Mouse (Mus musculus) kidney, embryonic 14.5 days (tissue): Measurements from ENCODE around the gene Arpc2. TPM values are rescaled to one million over a fixed set of nuclear protein-coding genes. Genes with fewer than 3 reads are reported as not detected.

Experiments
- ATAC-seq: fragments of 200-750 bp; cut with Nextera tagmentation; 2 replicates; pipeline ENCODE4 v1.8.0; 2017; ENCODE audit warnings: moderate number of reproducible peaks, mild to moderate bottlenecking, moderate TSS enrichment, moderate library complexity; ENCODE audit not compliant: low FRiP score, low TSS enrichment
- H3K27ac ChIP-seq: fragments of 300-500 bp; sonication (generic); 2 replicates; pipeline ENCODE4 v1.5.1; 2014; ENCODE audit warnings: low read depth, mild to moderate bottlenecking, low read length, moderate library complexity, mixed read lengths
- H3K27me3 ChIP-seq: fragments of 300-500 bp; sonication (generic); 2 replicates; pipeline ENCODE4 v1.6.1; 2014; ENCODE audit warnings: mild to moderate bottlenecking, low read length; ENCODE audit not compliant: control insufficient read depth, insufficient read depth
- H3K36me3 ChIP-seq: fragments of 300-500 bp; sonication (generic); 2 replicates; pipeline ENCODE4 v1.6.1; 2014; ENCODE audit warnings: low read length, mixed read lengths; ENCODE audit not compliant: control insufficient read depth, insufficient read depth
- H3K4me1 ChIP-seq: fragments of 300-500 bp; sonication (generic); 2 replicates; pipeline ENCODE4 v1.6.1; 2014; ENCODE audit warnings: low read length, mixed read lengths; ENCODE audit not compliant: control insufficient read depth, insufficient read depth
- H3K4me2 ChIP-seq: fragments of 300-500 bp; sonication (generic); replicated peaks from 2 replicates; pipeline ENCODE4 v1.6.1; 2014; ENCODE audit warnings: low read depth, mild to moderate bottlenecking, low read length
- H3K4me3 ChIP-seq: fragments of 300-500 bp; sonication (generic); 2 replicates; pipeline ENCODE4 v1.5.1; 2014; ENCODE audit warnings: mild to moderate bottlenecking, low read length
- H3K9ac ChIP-seq: fragments of 300-500 bp; sonication (generic); 2 replicates; pipeline ENCODE4 v1.6.1; 2014; ENCODE audit warnings: low read depth, mild to moderate bottlenecking, low read length, moderate library complexity
- H3K9me3 ChIP-seq: fragments of 300-500 bp; sonication (generic); 2 replicates; pipeline ENCODE4 v1.6.1; 2016; ENCODE audit warnings: low read length; ENCODE audit not compliant: control insufficient read depth
- WGBS: fragments of 180-500 bp; shearing (Covaris S2); extraction: QIAGEN DNeasy Blood & Tissue Kit; methylation state at CpG from one replicate; pipeline ENCODE4 v1.1.7; 2014; 5-methylcytosine and 5-hydroxymethylcytosine counted together
- polyA plus RNA-seq: library from polyadenylated mRNA; unstranded; fragments of >200 nt; fragmentation: Nextera tagmentation; extraction: Ambion mirVana; gene quantifications from 2 replicates; pipeline ENCODE4 v1.2.1, GENCODE M21; 2014

Arpc2 gene
- polyA plus RNA-seq, 1 experiment from 2014 or later, result 378 TPM

GRCm38 (mm10) chr1:74230992-74231391 lies 4.9 kb upstream of the Arpc2 start:
- Histone ChIP-seq H3K9me3 (no peaks in the 10 kb centered on the region), H3K4me3 (no peak overlapping the region), H3K27ac (no peak overlapping the region), H3K9ac (no peak overlapping the region), H3K4me2 (no peak overlapping the region), H3K4me1 (no peaks in the 10 kb centered on the region), H3K27me3 (no peaks in the 10 kb centered on the region), H3K36me3 (no peaks in the 10 kb centered on the region)
- no peak for ATAC-seq
- 60% methylated on average over 1 of the region's 1 CpGs for WGBS

GRCm38 (mm10) chr1:74236590-74237317 lies 870 bp downstream of the Arpc2 start:
- ATAC-seq, result peak; percentile 43; the same call in 1 of the 2 replicates

GRCm38 (mm10) chr1:74237671-74238070 lies 1.8 kb downstream of the Arpc2 start:
- H3K36me3 ChIP-seq, result no peaks in the 10 kb centered on the region
- ATAC-seq, result no peak
- WGBS, result 29% methylated on average over 5 of the region's 5 CpGs
- H3K4me3 ChIP-seq, result peak overlapping the region; percentile 87
- H3K27ac ChIP-seq, result no peak overlapping the region
- H3K4me2 ChIP-seq, result peak overlapping the region; percentile 75
- H3K27me3 ChIP-seq, result no peaks in the 10 kb centered on the region
- peak overlapping the region; percentile 92 for H3K9ac ChIP-seq
- peaks cover 34% of the 10 kb centered on the region for H3K4me1 ChIP-seq
- no peaks in the 10 kb centered on the region for H3K9me3 ChIP-seq

More at GRCm38 (mm10) chr1:74236590-74237317, 870 bp downstream of the Arpc2 start:
- peak overlapping the region; percentile 79 for H3K27ac ChIP-seq
- peak overlapping the region; percentile 75 for H3K4me2 ChIP-seq
- peak overlapping the region; percentile 92 for H3K9ac ChIP-seq
- H3K9me3 ChIP-seq, result no peaks in the 10 kb centered on the region
- H3K4me1 ChIP-seq, result peaks cover 34% of the 10 kb centered on the region
- H3K4me3 ChIP-seq, result peak overlapping the region; percentile 87
- under 1% methylated on average over 55 of the region's 57 CpGs for WGBS
- H3K27me3 ChIP-seq, result no peaks in the 10 kb centered on the region
- no peaks in the 10 kb centered on the region for H3K36me3 ChIP-seq

- Histone ChIP-seq H3K4me2 (peak overlapping the region; percentile 75), H3K9ac (peak overlapping the region; percentile 92), H3K27me3 (no peaks in the 10 kb centered on the region), H3K4me1 (peaks cover 34% of the 10 kb centered on the region), H3K36me3 (no peaks in the 10 kb centered on the region), H3K4me3 (peak overlapping the region; percentile 87), H3K9me3 (no peaks in the 10 kb centered on the region), H3K27ac (no peak overlapping the region)
- ATAC-seq, result no peak
- WGBS, result 60% methylated on average over 1 of the region's 1 CpGs
Measured at GRCm38 (mm10) chr1:74238136-74238535, 2.3 kb downstream of the Arpc2 start.

- no peak overlapping the region; the same call in 1 of the 2 replicates for H3K27ac ChIP-seq
- 66% methylated on average over 7 of the region's 7 CpGs for WGBS
- no peaks in the 10 kb centered on the region for H3K27me3 ChIP-seq
- ATAC-seq, result no peak
- peak overlapping the region; percentile 28; the same call in 1 of the 2 replicates for H3K9ac ChIP-seq
- H3K4me1 ChIP-seq, result peaks cover 34% of the 10 kb centered on the region
- peak overlapping the region; percentile 75 for H3K4me2 ChIP-seq
- H3K9me3 ChIP-seq, result no peaks in the 10 kb centered on the region
- peak overlapping the region; percentile 13; the same call in 1 of the 2 replicates for H3K4me3 ChIP-seq
- no peaks in the 10 kb centered on the region for H3K36me3 ChIP-seq
Measured at GRCm38 (mm10) chr1:74239162-74239561, 3.3 kb downstream of the Arpc2 start.

- 57% methylated on average over 11 of the region's 11 CpGs for WGBS
- Histone ChIP-seq H3K4me1 (peaks cover 34% of the 10 kb centered on the region), H3K4me2 (peak overlapping the region; percentile 75), H3K4me3 (peak overlapping the region; percentile 13; the same call in 1 of the 2 replicates), H3K9me3 (no peaks in the 10 kb centered on the region), H3K9ac (no peak overlapping the region), H3K27ac (no peak overlapping the region; the same call in 1 of the 2 replicates), H3K36me3 (no peaks in the 10 kb centered on the region), H3K27me3 (no peaks in the 10 kb centered on the region)
- ATAC-seq, result no peak
Measured at GRCm38 (mm10) chr1:74239618-74240017, 3.7 kb downstream of the Arpc2 start.

- Histone ChIP-seq H3K9ac (no peak overlapping the region; the same call in 1 of the 2 replicates), H3K27ac (peak overlapping the region; percentile 30; the same call in 1 of the 2 replicates), H3K4me2 (no peak overlapping the region; the same call in 1 of the 2 replicates), H3K4me3 (no peak overlapping the region), H3K9me3 (no peaks in the 10 kb centered on the region), H3K4me1 (peaks cover 34% of the 10 kb centered on the region), H3K36me3 (no peaks in the 10 kb centered on the region), H3K27me3 (no peaks in the 10 kb centered on the region)
- WGBS, result 26% methylated on average over 6 of the region's 6 CpGs
- no peak for ATAC-seq
Measured at GRCm38 (mm10) chr1:74240311-74240710, 4.4 kb downstream of the Arpc2 start.

GRCm38 (mm10) chr1:74240832-74241231 lies 4.9 kb downstream of the Arpc2 start:
- Histone ChIP-seq H3K27ac (no peak overlapping the region), H3K4me2 (no peak overlapping the region; the same call in 1 of the 2 replicates), H3K36me3 (no peaks in the 10 kb centered on the region), H3K4me3 (no peak overlapping the region), H3K9me3 (no peaks in the 10 kb centered on the region), H3K4me1 (peaks cover 34% of the 10 kb centered on the region), H3K27me3 (no peaks in the 10 kb centered on the region), H3K9ac (no peak overlapping the region; the same call in 1 of the 2 replicates)
- no peak for ATAC-seq
- 56% methylated on average over 4 of the region's 4 CpGs for WGBS

- Histone ChIP-seq H3K4me2 (no peak overlapping the region), H3K36me3 (peaks cover 19% of the 10 kb centered on the region; the same call in 1 of the 2 replicates), H3K27me3 (no peaks in the 10 kb centered on the region), H3K27ac (no peak overlapping the region), H3K9ac (no peak overlapping the region), H3K4me3 (no peak overlapping the region), H3K4me1 (peaks cover 6% of the 10 kb centered on the region), H3K9me3 (no peaks in the 10 kb centered on the region)
- 69% methylated on average over 2 of the region's 2 CpGs for WGBS
- no peak for ATAC-seq
Measured at GRCm38 (mm10) chr1:74245525-74245924, 9.6 kb downstream of the Arpc2 start.
